Mouse (Mus musculus): ENCODE measurements around the gene Tbc1d30. TPM values are rescaled to one million over a fixed set of nuclear protein-coding genes. Genes with fewer than 3 reads are reported as not detected.

Gene Tbc1d30
- polyA plus RNA-seq, 3 experiments from 2014 or later, result 3.3 to 7.0 (median 3.5) TPM

DNA sequence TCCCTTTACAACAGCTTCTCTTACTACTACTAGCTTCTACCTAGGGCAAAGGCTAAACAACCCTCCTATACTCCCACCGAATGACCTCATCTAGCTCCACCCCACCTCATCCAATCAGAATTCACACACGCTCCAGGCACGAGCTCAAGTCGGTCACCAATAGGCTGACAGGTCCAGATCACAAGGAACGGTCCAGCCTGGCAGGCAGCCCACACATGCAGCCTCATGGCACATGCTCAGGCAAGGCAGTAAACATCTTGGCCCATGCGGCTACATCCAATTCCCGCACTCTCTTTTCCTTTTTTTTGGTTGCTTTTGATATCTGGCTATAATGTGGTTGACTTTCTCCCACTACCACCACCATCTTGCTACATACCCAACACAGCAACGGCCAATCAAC, 88.9 kb downstream of the Tbc1d30 start:
- no peak for ATAC-seq

DNA sequence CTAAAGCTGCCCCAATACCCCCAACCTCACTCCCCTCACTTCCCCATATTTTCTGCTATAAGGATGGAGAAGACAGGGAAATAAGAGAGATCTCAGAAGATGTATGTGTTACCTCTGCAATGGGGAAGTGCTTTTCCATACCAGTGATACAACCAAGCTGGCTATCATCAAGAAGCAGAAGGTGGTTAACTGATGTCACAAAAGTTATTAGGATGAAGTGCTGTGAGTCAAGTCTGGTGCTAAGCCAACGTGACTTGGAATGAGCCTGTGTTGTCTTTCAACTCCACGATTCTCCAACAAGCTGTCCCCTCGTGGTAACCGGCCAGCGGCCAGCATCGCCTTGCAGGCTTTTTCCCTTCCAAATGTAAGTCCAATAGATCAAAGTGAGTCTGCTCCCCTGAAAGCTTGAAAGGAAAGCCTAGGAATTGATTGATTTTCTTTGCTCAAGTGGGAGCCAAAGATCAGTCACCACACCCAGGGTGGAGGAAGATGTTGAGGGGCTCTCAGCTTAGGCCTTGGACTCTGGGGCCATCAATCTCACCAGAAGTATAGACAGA, 90.0 kb downstream of the Tbc1d30 start:
- ATAC-seq, result no peak

DNA sequence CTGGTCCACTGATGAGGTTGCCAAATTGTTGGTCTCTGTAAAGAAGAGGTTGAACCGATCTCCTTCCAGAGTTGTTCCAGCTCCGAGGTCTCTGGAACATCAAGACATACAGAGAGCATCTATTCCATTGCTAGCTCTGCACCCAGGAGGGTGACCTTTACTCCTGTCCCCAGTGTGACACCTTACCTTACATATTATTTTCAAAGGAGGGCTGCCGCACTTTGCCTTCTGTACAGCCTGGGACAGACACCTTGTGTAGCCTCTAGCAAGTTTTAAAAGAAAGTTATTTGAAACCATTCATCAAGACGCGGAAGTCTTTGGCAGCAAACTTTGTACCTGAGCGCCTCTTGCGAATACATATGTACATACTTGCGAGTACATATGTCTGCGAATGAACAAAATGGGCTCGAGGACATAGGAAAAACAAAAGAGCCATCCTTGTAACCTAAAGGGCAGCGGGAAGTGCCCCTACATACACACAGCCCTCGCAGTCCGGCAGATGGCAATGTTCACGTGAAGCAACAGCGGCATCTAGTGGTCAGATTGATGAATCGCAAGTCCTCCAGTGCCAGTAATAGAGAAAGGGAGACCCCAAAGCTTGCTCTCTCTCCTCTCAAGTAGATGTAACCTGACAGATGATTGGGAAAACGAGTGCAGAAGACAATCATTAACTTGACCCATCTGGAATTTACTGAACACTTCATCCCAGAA, 94.8 kb downstream of the Tbc1d30 start:
- peak; percentile 83 for ATAC-seq

DNA sequence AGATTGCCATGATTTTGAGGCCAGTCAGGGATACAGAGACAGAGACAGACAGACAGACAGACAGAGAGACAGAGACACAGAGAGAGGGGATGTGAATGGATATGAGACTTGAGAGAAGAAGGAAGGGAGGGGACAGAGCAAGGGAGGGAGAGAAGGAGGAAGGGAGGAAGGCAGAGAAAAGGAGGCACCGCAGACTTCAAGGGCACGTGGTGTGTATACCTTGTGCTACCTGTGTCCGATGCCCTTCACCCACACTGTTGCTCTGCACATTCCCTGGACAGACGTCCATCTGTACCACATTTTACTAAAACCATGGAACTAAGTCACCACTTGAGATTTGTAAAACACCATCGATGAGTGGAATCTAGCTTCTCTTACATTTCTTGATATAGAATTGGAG, 95.6 kb downstream of the Tbc1d30 start:
- no peak for ATAC-seq

DNA sequence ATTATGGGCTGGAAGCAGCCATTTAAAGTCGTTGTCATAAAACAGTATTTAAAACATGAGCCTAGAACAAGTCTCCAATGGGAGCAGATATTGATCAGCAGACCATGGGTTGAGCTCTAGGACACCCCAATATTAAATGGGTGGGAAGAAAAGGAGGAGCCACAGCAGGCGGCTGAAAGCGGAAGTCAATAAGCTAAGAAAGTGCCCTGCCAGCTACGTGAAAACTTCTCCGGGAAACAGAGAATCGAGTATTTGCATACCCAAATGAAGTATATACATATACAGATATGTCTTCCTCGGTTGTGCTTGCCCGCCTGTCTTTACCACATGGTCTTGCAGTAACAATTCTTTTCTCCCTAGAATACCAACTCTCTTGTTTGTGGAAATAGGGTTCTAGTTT, 96.7 kb downstream of the Tbc1d30 start:
- no peak for ATAC-seq

DNA sequence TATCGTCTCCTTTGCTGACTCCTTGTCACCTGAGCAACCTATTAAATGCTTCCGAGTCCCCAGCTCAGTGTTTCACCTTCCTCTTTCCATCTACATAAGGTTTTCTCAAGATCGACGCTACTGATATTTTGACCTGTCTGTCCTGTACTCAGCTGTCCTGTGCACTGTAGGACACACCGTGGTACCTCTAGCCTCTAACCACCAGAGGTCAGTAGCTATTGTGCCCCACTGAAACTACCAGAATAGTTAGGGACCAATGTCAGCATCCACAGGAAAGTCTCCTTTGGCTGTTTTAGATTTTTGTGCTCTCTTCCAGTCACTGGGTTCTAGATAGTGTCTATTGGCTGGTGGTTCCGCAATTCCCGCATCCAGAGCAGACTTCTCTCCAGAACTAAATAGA, 98.3 kb downstream of the Tbc1d30 start:
- no peak for ATAC-seq

DNA sequence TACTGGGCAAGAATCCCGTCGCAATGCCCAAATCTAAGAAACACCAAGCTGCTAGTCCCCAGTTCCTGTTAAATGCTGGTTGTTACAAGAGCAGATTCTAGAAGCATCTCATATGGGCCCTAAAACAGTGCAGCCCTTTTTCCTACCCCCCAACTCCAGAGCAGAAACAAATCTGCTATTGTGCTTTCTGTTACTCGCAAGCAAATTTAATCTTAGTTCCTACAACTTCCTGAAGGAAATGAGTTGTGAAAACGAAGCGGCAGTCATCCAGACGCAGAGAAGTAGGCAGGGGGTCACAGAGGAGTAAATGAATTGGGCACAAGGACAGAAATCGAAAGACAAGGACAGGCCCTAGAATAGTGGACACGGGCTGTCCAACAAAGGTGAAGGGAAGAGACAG, 99.9 kb downstream of the Tbc1d30 start:
- ATAC-seq, result no peak

DNA sequence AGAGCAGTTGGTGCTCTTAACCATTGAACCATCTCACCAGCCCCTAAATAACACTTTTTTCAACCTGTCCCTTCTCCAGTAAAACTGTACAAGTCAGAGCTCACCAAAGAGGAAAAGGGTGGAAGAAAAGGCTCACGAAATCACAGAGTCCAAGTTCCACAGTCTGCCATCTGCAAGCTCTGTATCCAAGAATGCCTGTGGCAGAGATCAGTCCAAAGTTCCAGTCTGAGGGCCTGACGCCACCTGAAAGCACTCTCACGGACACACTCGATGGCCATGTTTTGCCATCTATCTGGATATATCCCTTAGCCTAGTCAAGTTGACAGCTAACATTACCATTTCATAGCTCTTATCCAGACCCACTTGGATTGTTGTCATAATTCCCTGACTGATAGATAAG, 101.3 kb downstream of the Tbc1d30 start:
- ATAC-seq, result no peak

DNA sequence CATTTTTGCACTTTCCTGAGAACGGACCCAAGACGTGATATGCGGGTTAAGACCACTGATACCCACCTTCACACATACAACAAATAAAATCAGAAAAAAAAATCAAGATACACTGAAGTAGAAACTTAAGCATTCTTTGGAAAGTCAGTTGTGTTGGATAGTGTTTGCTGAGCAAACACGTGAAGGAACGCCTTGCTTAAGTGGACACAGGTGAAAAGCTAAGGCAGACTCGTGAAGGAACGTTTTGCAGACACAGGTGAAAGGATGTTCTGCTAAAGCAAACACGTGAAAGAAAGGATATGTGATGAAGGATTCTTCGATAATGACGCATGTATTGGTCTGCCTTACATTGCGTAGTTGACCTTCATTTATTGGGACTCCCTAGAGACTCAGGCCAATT, 103.5 kb downstream of the Tbc1d30 start:
- no peak for ATAC-seq

DNA sequence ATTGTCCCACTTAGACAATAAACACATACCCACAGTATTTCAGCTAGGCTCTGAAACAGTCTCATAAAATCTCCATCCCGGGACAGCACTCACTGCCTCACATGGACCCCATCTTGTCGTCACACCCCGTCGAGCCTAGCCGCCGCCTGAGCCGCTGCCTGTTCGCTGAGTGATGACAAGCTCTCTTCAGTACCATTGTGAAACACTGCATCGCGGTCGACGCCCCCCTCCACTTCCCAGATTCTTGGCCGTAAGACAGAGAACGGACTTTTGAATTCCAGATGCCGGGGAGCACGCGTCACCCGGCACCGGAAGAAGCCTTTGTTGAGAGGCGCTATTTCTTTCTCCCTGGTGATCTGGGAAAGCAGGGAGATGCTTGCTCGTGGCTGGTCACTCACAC, 104.1 kb downstream of the Tbc1d30 start:
- ATAC-seq, result no peak

DNA sequence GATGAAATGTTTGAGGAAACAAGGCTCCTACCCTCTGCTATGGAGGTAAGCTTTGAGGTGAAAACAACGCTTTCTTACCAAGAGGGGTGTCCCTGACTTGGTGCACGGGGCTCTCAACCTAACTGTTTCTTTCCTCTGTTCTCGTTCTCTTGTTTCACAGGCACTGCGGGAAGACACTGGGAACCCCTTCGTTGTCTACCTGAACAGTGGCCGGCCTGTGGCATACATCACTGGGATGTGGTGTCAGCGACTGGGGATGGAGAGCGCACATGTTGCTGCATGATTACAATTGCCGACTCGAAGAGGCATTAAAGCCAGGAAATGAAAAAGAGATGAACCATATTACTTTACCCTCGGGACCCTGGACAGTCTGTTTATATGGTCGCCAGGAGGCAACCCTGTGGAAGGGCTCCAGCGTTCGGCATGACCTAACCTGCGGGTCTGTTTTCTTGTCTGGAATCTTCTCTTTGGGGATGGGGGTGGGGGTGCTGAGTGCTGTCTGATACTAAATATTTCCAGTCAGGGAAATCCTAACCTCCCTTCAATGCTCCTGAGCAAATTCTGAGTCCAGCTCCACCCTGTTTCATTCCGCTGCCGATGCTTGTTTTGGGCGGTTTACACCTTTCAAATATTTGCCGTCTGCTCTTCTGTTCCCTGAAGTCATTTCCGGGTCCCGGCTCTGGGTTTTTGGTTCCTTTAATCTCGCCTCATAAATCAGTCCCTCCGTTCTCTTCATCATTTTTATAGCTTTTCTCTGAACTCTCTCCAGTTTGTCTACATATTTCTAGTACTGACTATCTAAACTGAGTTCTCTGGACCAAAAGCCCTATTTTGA, 107.5 kb downstream of the Tbc1d30 start:
- no peak for ATAC-seq

DNA sequence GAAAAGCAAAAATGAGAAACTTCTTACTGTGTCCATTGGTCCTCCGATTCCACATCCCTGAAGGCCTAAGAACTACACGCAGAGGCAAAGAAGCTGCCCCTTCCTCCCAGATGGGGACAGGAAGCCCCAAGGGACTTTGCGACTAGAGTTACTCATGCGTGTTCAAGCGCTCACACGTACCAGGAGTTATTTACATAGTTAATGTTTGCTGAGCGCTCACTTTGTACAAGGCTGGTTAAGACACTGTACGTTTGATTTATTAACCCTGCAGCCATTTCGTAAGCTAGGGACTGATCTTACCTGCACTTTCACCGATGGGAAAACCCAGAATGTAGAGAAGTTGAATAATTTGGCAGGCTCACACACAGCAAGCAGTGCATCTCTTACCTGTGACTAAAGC, 108.5 kb downstream of the Tbc1d30 start:
- ATAC-seq, result no peak

DNA sequence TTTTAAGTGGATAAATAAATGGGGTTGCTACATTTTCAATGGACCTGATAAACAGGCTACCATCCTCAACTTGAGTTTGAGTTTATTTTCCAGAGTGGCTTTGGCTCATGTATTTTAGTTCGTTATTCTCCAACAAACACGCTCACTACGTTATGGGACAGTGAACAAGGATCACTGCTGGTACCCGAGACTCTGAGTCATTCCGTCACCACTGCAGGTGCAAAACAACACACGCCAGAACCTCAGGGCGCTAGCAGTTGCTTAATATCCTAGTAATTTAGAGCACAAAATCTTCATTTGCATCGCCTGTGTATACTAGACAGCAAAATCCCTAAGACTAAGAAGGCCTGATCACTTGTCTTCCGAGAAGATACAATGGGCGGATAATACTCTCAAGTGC, 112.0 kb downstream of the Tbc1d30 start:
- ATAC-seq, result no peak

DNA sequence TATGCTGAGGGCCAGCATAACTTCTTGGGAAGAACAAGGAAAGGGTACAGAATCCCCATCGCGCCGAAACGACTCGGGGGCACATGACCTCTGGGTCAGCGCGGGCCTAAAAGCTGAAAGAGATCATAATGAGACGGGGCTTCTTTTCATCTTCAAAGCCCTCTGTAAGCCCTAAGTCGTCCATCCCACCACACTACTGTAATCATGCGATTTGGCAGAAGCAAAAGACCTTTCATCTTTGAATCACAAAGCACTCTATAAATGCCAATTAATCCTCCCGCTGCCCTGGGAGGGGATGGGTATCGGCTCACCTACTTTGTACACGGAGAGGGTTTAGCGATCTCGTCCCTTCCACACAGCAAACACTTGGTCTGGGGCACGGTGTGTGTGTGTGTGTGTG, 112.5 kb downstream of the Tbc1d30 start:
- ATAC-seq, result no peak

DNA sequence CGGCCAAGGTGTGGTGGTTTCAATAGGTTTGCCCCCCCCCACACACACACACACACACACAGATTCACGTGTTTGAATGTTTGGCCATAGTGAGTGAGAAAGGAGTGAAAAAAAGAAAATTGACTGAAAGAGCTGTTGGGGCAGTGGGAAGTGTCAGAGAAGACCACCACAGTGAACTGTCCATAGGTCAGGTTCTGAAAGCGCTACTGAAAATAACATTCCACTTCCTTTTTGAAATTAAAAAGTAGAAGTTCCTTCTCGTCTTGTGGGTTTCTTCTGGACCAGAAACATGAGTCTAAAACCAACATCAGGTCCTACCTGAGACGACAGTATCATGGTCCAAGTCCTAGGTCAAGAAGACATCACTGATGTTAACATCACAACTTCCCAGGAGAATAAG, 113.7 kb downstream of the Tbc1d30 start:
- ATAC-seq, result no peak

DNA sequence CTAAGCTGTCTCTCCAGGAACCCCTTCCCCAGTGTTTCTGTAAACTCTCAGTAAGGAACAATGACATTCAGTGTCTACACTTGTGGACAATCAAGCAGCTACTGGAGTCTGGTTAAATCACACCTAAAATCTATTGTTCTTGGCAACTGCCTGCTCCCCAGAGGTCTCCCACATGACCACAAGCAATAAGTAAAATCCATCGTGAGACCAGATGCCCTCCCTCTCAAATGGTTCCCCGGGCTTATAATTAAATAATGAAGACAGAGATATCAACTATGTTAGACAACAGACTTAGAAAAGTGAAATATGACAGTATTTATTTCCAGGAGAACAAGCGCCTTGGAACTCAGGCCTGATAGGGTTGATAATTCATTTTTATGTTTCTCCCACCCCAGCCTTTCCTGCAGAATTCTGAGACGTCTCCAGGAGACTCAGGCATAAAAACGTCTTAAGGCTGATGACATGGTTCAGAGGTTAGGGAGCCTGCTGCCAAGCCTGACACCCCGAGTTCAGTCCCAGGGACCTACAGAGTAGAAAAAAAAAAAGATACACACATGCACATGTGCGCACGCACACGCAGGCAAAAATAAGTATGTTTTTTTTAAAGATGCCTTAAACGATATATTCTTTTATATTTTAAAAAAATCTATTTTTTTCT, 115.8 kb downstream of the Tbc1d30 start:
- ATAC-seq, result no peak

DNA sequence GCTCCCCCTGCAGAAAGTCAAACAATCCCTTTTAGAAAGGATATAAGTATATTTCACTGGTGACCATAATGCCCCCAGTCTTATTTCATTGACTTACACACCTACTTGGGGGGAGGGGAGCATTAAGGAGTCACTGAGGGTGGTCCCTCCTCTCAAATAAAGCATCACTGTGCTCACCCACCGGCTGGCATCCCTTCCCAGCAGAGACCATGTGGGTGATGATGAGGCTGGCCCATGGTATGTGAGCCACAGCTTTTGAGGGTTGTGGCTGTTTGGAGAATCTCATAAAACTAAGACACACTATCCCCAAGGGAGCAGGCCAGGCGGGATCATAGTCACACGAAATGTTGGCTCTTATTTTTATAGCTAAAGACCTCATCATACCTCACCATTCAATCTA, 116.6 kb downstream of the Tbc1d30 start:
- ATAC-seq, result no peak

DNA sequence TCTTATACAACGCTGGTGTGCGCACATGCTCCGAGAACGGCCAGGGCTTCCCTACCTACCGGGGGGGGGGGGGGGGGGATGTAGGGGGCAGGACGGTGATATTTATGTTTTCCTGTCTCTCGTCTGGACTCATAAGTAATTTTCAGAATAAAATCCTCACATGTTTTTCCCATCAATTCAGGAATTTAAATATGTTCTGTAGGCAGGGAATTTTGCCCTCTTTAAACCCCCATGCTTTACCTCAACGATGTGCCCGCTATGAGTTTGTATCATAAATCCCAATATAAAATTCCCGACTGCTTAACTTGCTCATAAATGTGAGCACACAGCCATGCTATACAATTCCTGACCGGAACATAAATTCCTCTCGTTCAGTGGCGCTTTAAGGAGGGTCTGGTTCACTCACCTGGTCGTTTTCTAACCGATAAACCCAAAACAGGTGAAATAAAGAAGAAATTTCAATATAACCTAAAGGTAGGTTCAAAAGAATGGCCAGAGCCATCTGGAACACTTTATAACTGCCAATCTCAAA, 122.6 kb downstream of the Tbc1d30 start:
- ATAC-seq, result no peak

DNA sequence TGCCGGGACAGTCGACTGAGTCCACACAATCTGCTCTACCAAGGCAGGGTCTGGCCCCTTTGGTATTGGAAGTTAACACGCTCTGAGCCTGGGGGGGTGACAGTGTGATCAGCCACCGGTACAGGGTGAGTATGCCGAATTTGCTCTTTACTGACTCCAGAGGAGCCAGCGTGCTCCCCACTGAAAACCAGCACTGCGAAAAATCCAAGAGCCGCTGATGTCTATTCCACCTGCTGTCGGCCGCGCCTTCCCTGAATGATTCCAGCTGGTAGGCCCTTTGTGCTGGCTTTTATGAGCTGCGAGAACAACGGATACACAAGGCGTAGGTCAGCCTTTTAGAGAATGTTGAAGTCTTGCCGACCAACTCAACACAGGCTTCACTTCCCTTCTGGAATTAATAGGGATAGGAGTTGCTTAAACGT, 123.1 kb downstream of the Tbc1d30 start:
- no peak for ATAC-seq

DNA sequence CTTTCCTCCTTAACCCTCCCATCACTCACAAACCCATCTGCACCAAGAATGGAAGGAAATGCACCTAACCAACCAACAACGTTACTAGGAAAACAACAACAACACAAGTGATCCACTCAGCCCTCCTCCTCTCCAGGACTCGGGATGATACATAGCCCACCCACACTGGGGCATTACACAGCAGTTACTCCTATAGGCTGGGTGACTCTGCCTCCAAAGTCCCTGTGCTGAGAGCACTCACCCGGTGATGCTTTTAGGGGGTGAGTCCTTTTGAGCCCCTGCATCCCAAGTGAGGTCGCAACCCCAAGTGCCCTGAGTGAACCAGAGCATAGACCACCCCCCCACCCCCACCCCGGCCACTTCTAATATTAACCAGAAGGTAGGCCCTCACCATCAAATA, 123.7 kb downstream of the Tbc1d30 start:
- no peak for ATAC-seq

DNA sequence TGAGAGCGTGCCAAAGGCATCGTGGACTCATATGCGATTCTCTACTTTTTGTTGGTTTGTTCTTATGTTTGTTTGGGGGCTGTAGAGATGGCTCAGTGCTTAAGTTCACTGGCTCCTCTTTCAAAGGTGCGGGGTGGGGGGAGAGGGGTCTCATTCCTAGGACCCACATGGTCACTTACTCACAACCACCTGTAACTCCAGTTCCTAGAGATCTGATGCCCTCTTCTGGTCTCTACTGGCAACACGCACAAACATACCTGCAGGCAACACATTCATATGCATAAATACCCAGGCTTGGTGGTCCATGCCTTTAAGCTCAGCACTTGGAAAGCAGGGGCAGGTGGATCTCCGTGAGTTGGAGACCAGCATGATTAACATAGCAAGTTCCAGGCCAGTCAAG, 125.4 kb downstream of the Tbc1d30 start:
- ATAC-seq, result no peak

DNA sequence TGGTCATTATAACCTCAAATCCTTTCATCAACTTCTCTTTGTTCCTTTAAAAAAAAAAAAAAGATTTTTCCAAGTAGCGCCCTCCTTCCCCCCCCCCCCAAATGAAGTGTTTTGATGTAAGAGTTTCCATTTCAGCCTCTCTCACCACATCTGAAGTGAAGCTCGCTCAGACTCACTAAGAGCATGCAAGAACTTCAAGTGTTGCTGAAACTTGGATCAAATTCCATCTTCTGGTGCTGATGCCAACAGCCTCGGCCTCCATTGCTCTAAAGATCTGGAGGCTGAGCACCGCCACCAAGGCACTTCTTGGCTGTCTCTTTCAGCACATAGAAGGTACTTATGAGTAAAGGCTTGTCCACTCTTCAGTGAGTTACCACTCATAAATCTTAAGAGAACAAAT, 128.2 kb downstream of the Tbc1d30 start:
- ATAC-seq, result no peak

DNA sequence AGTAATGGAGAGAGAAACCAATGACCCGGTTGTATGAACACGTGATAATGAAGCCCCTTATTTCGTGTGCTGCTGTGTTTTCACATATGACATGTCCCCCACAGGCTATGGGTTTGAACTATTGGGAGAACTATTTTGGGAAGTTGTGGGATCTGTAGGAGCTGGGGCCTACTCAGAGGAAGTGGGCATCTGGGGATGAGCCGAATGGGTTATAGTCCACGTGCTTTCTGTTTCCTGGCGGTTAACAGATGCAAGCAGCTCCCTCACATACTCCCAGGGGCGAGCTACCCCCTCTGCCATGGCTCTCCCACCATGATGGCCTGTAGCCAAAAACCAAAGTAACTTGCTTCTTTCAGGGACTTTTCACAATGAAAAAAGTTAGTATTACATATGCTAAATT, 132.5 kb downstream of the Tbc1d30 start:
- no peak for ATAC-seq

Data from inflammation-experienced regulatory T-cells, adult 6 months (primary cell).